Mouse (Mus musculus) embryonic facial prominence, embryonic 14.5 days (tissue): ENCODE measurements around the gene Mup18. TPM values are rescaled to one million over a fixed set of nuclear protein-coding genes. Genes with fewer than 3 reads are reported as not detected.
"Not testable (repeated sequence)": the region's sequence is repeated elsewhere in the genome, so short reads cannot be mapped to it uniquely, and the experiment has no call there.

Experiments used
- ATAC-seq: fragments of 200-750 bp; cut with Nextera tagmentation; 2 replicates; pipeline ENCODE4 v1.8.0; 2017; ENCODE audit warnings: low read depth, moderate number of reproducible peaks, moderate TSS enrichment
- DNase-seq: peaks from one replicate; pipeline ENCODE4 v3.0.0-alpha.2; 2015; ENCODE audit warnings: low spot score
- H3K27ac ChIP-seq: fragments of 300-500 bp; sonication (generic); replicated peaks from 2 replicates; pipeline ENCODE4 v1.5.1; 2014; ENCODE audit warnings: low read depth, mild to moderate bottlenecking, low read length, moderate library complexity
- H3K27me3 ChIP-seq: fragments of 300-500 bp; sonication (generic); replicated peaks from 2 replicates; pipeline ENCODE4 v1.6.1; 2014; ENCODE audit warnings: low read length; ENCODE audit not compliant: control insufficient read depth, insufficient read depth
- H3K36me3 ChIP-seq: fragments of 300-500 bp; sonication (generic); 2 replicates; pipeline ENCODE4 v1.6.1; 2014; ENCODE audit warnings: low read length, mixed read lengths; ENCODE audit not compliant: control insufficient read depth, insufficient read depth
- H3K4me1 ChIP-seq: fragments of 300-500 bp; sonication (generic); 2 replicates; pipeline ENCODE4 v1.6.1; 2014; ENCODE audit warnings: antibody characterized with exemption, low read length; ENCODE audit not compliant: control insufficient read depth, insufficient read depth
- H3K4me2 ChIP-seq: fragments of 300-500 bp; sonication (generic); 2 replicates; pipeline ENCODE4 v1.6.1; 2014; ENCODE audit warnings: low read depth, mild to moderate bottlenecking, low read length, moderate library complexity, mixed read lengths
- H3K4me3 ChIP-seq: fragments of 300-500 bp; sonication (generic); 2 replicates; pipeline ENCODE4 v1.5.1; 2014; ENCODE audit warnings: low read depth, mild to moderate bottlenecking, low read length
- H3K9ac ChIP-seq: fragments of 300-500 bp; sonication (generic); 2 replicates; pipeline ENCODE4 v1.6.1; 2014; ENCODE audit warnings: low read depth, mild to moderate bottlenecking, low read length, moderate library complexity, mixed read lengths
- H3K9me3 ChIP-seq: fragments of 300-500 bp; sonication (generic); 2 replicates; pipeline ENCODE4 v1.6.1; 2016; ENCODE audit warnings: low read length; ENCODE audit not compliant: control insufficient read depth
- WGBS: fragments of 180-500 bp; shearing (Covaris S2); extraction: QIAGEN DNeasy Blood & Tissue Kit; methylation state at CpG from one replicate; pipeline ENCODE4 v1.1.7; 2014; 5-methylcytosine and 5-hydroxymethylcytosine counted together
- polyA plus RNA-seq: library from polyadenylated mRNA; unstranded; fragments of >200 nt; fragmentation: Nextera tagmentation; extraction: Ambion mirVana; gene quantifications from 2 replicates; pipeline ENCODE4 v1.2.1, GENCODE M21; 2014

Gene Mup18
- polyA plus RNA-seq: not detected in 2 replicates

GRCm38 (mm10) chr4:61674036-61674435, at the start of gene Mup18:
Gene Mup18 (minus strand): TSS chr4:61674136.
- not testable (repeated sequence) for H3K36me3 ChIP-seq, H3K4me3 ChIP-seq, H3K9ac ChIP-seq, H3K4me2 ChIP-seq, H3K4me1 ChIP-seq, ATAC-seq, DNase-seq, H3K9me3 ChIP-seq, H3K27ac ChIP-seq, H3K27me3 ChIP-seq
- WGBS: 84% methylated on average over 2 of the region's 2 CpGs

DNA sequence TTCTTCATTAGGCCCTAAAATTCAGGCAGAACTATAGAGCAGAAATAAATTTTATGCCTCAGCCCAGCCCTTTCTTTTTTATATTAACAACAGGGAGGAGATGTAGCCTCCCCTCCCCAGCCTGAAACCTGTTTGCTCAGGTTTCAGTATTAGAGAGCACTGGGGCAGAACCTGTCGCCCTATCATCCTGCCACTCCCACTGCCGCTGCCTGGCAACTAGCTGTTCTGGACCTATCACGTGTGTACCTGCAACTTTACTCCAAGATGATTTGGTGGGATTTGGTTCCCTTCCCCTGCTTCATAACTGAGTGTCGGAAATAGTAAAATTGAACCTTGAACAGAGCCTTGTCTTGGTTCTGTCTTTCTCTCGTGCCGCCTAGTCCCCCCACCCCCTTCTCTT, 40.4 kb upstream of the Mup18 start:
- not testable (repeated sequence) for H3K27me3 ChIP-seq, H3K36me3 ChIP-seq, H3K4me3 ChIP-seq, H3K4me2 ChIP-seq, ATAC-seq, H3K9ac ChIP-seq, H3K4me1 ChIP-seq, DNase-seq, H3K27ac ChIP-seq, H3K9me3 ChIP-seq
- WGBS: 78% methylated on average over 4 of the region's 6 CpGs

Other genes starting within 250 kb of the Mup18 start
- gene Mup15, start 234.4 kb downstream of the Mup18 start, polyA plus RNA-seq: 0.21 TPM in 1 of 2 replicates, not detected in the other
- gene Mup16, start 154.6 kb downstream of the Mup18 start, polyA plus RNA-seq: not detected in 2 replicates
- 0.24 and 0.26 TPM in 2 replicates for gene Mup17, start 78.3 kb downstream of the Mup18 start, polyA plus RNA-seq
- gene Mup19, start 108.1 kb upstream of the Mup18 start, polyA plus RNA-seq: 0.95 TPM in 1 of 2 replicates, not detected in the other
- 0.43 TPM in 1 of 2 replicates, not detected in the other for gene Mup5, start 161.1 kb upstream of the Mup18 start, polyA plus RNA-seq